Mouse (Mus musculus) thymus, adult 2 months (tissue): Measurements from ENCODE around the gene Akap2. TPM values are rescaled to one million over a fixed set of nuclear protein-coding genes. Genes with fewer than 3 reads are reported as not detected.
A peak's percentile ranks its signal among the peaks of the same experiment; 100 is the strongest.

ENCODE experiments used
- DNase-seq: peaks from one replicate; pipeline ENCODE4 v3.0.0; 2021
- H3K27ac ChIP-seq: fragments of 200-500 bp; 2 replicates; pipeline ENCODE4 v1.5.1; 2012; ENCODE audit warnings: low read length, control low read depth; ENCODE audit not compliant: control insufficient read depth, insufficient read depth
- H3K27me3 ChIP-seq: fragments of 200-500 bp; 2 replicates; pipeline ENCODE4 v1.6.1; 2012; ENCODE audit warnings: mild to moderate bottlenecking, low read length, moderate library complexity, mixed read lengths; ENCODE audit not compliant: control insufficient read depth, insufficient read depth
- H3K36me3 ChIP-seq: fragments of 200-500 bp; 2 replicates; pipeline ENCODE4 v1.6.1; 2012; ENCODE audit warnings: mild to moderate bottlenecking, low read length, moderate library complexity; ENCODE audit not compliant: control insufficient read depth, insufficient read depth
- H3K4me1 ChIP-seq: fragments of 200-500 bp; replicated peaks from 2 replicates; pipeline ENCODE4 v1.6.1; 2012; ENCODE audit warnings: low read length; ENCODE audit not compliant: control insufficient read depth, insufficient read depth
- H3K4me3 ChIP-seq: fragments of 200-500 bp; 2 replicates; pipeline ENCODE4 v1.5.1; 2012; ENCODE audit warnings: mild to moderate bottlenecking, low read length, control low read depth, moderate library complexity; ENCODE audit not compliant: control insufficient read depth, insufficient read depth
- CTCF ChIP-seq: fragments of 200-500 bp; IDR thresholded peaks from 2 replicates; pipeline ENCODE4 v1.5.1; 2012; ENCODE audit warnings: mild to moderate bottlenecking, control low read depth, low read length, moderate library complexity, borderline replicate concordance; ENCODE audit not compliant: control insufficient read depth, poor library complexity, insufficient read depth; ENCODE audit errors: extremely low read depth
- POLR2A ChIP-seq: fragments of 200-500 bp; IDR thresholded peaks from 2 replicates; pipeline ENCODE4 v1.6.1; 2012; ENCODE audit warnings: mild to moderate bottlenecking, low read length, control low read depth, moderate library complexity; ENCODE audit not compliant: control insufficient read depth, poor library complexity, insufficient read depth; ENCODE audit errors: extremely low read depth
- WGBS: fragments of 180-500 bp; shearing (Covaris S2); methylation state at CpG from one replicate; pipeline ENCODE4 v1.1.7; 2018; 5-methylcytosine and 5-hydroxymethylcytosine counted together
- polyA plus RNA-seq: library from polyadenylated mRNA; depleted of rRNA; stranded (reverse); fragments of >200 nt; gene quantifications from 2 replicates; pipeline ENCODE4 v1.2.3, GENCODE M21; 2012

The Akap2 gene
- polyA plus RNA-seq, 1 experiment, result 99.2 TPM

GRCm38 (mm10) chr4:57730047-57730446 lies 12.6 kb downstream of the Akap2 start:
- Histone ChIP-seq H3K36me3 (no peaks in the 10 kb centered on the region), H3K27ac (no peak overlapping the region), H3K27me3 (no peaks in the 10 kb centered on the region), H3K4me3 (no peak overlapping the region), H3K4me1 (peaks cover 25% of the 10 kb centered on the region)
- DNase-seq, result no peak
- TF ChIP-seq CTCF (no peak), POLR2A (no peak)
- WGBS, result over 99% methylated on average over 6 of the region's 6 CpGs

- TF ChIP-seq POLR2A, result no peak
- no peak for TF ChIP-seq CTCF
Observed at GRCm38 (mm10) chr4:57730801-57731598, 13.5 kb downstream of the Akap2 start.

GRCm38 (mm10) chr4:57732351-57732750 lies 14.9 kb downstream of the Akap2 start:
- Histone ChIP-seq H3K27ac (no peak overlapping the region), H3K27me3 (no peaks in the 10 kb centered on the region), H3K4me3 (no peak overlapping the region), H3K36me3 (no peaks in the 10 kb centered on the region), H3K4me1 (peaks cover 25% of the 10 kb centered on the region)
- DNase-seq, result no peak
- TF ChIP-seq CTCF, result no peak
- no peak for TF ChIP-seq POLR2A
- WGBS, result 92% methylated on average over 5 of the region's 5 CpGs

More at GRCm38 (mm10) chr4:57730801-57731598, 13.5 kb downstream of the Akap2 start:
- H3K4me1 ChIP-seq, result peaks cover 25% of the 10 kb centered on the region
- H3K27ac ChIP-seq, result peak overlapping the region; percentile 32
- H3K4me3 ChIP-seq, result peak overlapping the region; percentile 16; the same call in 1 of the 2 replicates
- H3K36me3 ChIP-seq, result no peaks in the 10 kb centered on the region
- H3K27me3 ChIP-seq, result no peaks in the 10 kb centered on the region
- DNase-seq, result peak; percentile 31
- 8% methylated on average over 11 of the region's 11 CpGs for WGBS

- 66% methylated on average over 3 of the region's 3 CpGs for WGBS
- Histone ChIP-seq H3K36me3 (no peaks in the 10 kb centered on the region), H3K4me1 (peaks cover 25% of the 10 kb centered on the region), H3K27ac (no peak overlapping the region), H3K4me3 (no peak overlapping the region), H3K27me3 (no peaks in the 10 kb centered on the region)
- TF ChIP-seq CTCF, result no peak
- no peak for DNase-seq
Observed at GRCm38 (mm10) chr4:57733445-57733844, 16.0 kb downstream of the Akap2 start.

- Histone ChIP-seq H3K4me1 (peaks cover 18% of the 10 kb centered on the region), H3K4me3 (no peak overlapping the region), H3K36me3 (no peaks in the 10 kb centered on the region), H3K27me3 (no peaks in the 10 kb centered on the region), H3K27ac (no peak overlapping the region)
- DNase-seq, result no peak
- TF ChIP-seq CTCF, result no peak
- no peak for TF ChIP-seq POLR2A
- WGBS, result 92% methylated on average over 5 of the region's 5 CpGs
Observed at GRCm38 (mm10) chr4:57735426-57735825, 18.0 kb downstream of the Akap2 start.

GRCm38 (mm10) chr4:57738856-57739552 lies 21.5 kb downstream of the Akap2 start:
- Histone ChIP-seq H3K4me1 (0 out of 2 replicates have a peak, but pooled peaks cover 2% of the 10 kb centered on the region), H3K27me3 (no peaks in the 10 kb centered on the region), H3K27ac (no peak overlapping the region), H3K36me3 (no peaks in the 10 kb centered on the region), H3K4me3 (no peak overlapping the region)
- no peak for DNase-seq
- TF ChIP-seq POLR2A, result no peak
- 88% methylated on average over 8 of the region's 8 CpGs for WGBS
